Mouse (Mus musculus): ENCODE data around the gene Zfp207.
"Not testable (repeated sequence)": the region's sequence is repeated elsewhere in the genome, so short reads cannot be mapped to it uniquely, and the experiment has no call there.

The Zfp207 gene

DNA sequence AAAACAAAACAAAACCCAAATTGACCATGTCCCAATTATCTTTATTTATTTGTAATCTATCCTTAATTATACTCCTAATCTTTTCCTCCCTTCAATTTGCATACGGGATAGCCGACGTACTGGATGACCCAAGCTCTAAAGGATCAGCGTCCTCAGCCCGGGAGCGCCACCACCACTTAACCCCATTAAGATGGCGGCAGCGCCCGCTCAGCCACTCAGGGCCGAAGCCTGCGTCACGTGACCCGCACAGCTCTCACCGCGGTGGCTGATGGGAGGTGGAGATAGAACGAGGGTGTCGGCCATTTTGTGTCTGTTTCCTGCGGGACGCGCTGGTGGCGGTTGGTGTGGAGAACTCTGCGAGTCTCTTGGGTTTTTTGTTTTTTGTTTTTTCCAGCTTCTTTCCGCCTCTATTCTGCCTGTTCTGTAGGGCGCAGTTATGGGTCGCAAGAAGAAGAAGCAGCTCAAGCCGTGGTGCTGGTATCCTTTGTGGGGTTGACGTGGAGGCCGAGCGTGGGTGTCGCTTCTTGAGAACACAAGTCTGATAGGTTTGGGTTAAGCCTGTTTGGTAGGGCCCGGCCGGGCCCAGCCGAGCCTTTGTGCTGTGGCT, at the start of gene Zfp207:
Gene Zfp207, plus strand, starts transcription at position 261 of the 607 bp plus-strand sequence.
- peak; percentile 97 to 99 for DNase-seq

DNA sequence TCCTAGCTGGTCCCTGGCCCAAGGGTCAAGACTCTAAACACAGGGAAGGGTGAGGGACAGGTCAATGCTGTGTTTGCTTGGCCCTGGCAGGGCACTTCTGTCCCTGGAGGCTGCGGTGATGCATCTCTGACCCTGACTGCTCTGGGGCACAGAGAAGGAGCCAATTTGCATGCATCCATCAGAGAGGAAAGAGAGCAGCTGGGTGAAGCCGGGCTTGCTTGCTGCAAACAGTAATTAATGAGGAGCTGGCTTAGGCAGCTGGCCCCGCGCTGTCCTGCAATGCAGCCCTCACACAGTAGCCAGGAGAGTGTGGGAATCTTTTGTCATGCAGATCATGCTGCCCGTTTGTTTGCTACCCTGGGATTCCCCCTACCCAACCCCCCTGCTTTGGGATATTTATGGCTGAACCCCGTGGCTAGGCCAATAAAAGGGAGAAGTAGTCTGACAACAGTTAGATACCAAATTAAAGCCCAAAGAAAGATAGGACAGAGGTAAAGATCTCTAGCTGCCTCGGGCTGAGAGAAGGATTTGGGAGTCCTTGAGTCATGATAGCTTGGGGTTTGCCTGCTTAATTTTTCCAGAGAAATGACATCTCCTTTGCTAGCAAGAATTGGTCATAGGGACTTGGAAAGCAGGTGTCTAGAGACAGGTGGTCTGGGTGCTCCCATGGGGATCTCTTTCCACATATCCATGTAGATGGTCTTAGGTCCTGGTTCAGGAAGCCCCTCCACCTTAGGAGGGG, 47.3 kb upstream of the Zfp207 start:
- DNase-seq = no peak

DNA sequence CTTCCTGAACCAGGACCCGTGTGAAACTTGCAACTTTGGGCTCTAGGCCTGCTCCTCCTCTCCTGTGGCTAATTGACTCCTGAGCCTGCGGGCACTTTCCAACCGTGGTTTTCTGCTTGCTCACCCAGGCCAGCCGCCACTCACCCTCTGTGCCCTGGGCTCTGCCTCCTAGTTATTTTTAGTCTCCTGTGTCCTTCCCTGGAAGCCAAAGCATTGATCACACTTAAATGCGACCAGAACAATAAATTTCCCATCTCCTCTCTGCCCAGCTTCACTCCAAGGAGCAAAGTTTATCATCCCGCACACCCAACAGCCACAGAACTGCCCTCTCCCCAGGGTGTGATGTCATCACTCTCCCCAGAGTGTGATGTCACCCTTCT, 46.7 kb upstream of the Zfp207 start:
- DNase-seq = no peak

DNA sequence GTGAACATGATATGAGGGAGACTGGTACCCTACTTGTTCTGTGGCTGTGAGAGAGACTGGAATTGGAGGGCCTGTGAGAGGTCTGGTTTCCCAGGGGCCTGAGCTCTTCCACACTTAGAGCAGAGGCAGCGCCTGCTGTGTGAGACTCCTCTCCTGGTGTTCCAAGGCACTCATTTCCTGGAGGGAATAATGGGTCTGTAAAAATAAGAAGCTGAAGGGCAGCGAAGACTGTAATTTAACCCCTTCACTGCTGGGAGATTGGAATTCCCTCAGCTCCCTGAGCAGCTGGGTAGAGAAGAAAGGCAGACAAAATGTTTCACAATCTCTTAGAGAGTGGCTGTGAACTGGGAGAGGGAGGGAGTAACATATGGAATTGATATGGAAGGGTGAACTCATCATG, 40.6 kb upstream of the Zfp207 start:
- no peak for DNase-seq

DNA sequence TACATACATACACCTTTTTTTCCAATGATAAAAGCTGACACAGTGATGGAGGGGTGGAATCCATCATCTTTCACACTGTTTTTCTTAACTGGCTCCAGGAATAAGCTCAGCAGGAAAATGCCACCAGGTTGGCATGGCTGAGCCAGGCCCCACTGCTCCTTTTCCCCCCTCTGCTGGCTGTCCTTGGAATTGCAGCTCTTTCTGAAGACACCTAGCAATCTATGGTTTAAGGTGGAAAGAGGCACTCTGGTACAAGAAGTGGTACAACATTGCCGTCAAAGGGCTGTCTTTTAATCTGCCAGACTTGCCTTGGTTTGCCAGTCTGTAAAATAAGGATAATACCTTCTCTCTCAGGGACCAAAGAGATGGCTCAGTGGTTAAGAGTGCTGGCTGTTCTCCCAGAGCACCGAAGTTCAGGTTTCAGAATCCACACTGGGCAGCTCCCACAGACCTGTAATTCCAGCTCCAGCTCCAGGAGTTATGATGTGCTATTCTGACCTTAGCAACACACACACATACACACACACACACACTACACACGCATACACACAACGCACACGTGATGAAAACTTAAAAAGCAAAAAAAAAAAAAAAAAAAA, 31.1 kb upstream of the Zfp207 start:
- peak; percentile 89 to 96 for DNase-seq

DNA sequence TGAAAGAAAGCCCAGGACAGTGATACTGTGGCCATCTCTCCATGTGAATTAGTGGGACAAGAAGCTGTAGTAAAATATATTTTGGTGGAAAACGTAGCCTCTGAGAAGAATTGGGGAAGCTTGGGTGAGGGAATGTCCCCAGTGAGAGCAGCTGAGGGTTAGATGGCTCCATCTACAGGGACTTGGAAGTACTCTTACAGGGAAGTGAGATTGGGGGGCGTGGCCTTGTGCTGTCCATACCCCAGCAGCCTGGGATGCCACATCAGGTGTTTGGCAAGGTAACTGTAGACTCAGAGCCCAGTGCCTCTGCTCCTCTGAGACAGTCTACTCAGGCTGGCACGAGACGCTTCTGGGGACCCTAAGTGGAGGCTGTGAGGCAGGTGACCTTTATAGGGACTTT, 28.2 kb upstream of the Zfp207 start:
- peak in 1 of 2 experiments; percentile 18 for DNase-seq

DNA sequence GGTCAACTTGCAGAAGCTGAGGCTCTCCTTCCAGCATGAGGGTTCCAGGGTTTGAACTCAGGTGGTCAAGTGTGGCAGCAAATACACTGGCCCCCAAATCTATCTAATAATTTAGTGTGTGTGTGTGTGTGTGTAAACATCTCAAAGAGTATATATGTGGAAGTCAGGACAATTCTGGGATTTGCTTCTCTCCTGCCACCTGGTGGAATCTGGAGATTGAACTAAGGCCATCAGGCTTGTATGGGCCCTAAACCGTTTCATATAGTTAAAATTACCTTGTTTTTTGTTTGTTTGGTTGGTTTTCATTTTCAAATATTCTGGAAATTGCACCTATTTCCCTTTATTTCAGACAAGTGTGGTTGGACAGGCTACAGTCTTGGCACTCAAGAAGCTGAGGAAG, 14.1 kb upstream of the Zfp207 start:
- no peak for DNase-seq

DNA sequence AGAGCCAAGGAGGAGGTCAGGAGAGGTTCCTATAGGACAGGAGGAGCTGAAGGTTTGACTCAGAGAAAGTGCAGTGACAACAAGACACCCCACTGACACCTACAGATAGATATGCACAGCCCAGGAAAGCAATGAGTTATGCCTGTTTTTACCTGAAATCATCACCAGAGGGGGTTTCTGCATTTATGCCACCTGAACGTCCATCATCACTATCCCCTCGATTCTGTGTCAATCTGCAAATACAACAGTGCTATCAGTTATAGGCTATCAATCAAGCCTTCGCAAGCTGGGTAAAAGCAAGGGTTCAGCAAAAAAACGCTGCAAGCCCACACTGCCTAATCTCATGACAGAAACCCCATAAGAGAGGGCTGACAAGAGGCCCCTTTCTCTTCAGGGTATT, 6.4 kb upstream of the Zfp207 start:
- no peak for DNase-seq

DNA sequence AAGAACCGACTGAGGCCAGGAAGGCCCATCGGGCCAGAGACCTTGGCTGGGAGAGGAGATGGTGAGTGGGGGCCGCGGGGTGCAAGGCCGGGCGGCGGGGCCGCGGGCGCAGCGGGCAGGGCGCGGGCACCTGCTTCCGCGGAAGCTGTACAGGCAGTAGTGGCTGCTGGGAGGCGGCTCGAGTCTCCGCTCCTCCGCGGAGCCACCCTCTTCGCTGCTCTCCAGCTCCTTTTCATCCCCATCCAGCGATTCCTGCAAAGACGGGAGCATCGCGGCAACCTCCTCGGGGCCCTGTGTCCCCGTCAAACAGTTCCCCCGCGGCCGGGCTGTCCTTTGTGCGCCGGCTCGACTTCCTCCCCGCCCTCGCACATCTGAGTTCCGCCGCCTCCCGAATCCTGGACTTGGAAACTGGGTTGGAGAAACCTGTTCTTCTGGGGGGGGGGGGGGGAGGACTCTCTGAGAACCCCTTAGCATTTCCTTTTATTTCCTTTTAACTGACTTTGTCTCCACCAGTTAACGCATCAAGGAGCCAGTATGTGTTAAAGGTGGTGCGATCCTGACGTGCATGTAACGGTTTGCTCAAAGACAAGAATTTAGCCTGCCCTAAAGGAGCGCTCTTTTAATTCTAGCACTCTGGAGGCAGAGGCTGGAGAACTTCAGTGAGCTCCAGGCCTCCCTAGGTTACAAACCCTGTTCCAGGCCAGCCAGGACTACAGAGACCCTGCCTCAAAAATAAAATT, 5.2 kb upstream of the Zfp207 start, which contains the start of gene 5730455P16Rik:
Gene 5730455P16Rik, minus strand, starts transcription at position 323 of the 740 bp plus-strand sequence.
- peak; percentile 92 to 93 for DNase-seq

DNA sequence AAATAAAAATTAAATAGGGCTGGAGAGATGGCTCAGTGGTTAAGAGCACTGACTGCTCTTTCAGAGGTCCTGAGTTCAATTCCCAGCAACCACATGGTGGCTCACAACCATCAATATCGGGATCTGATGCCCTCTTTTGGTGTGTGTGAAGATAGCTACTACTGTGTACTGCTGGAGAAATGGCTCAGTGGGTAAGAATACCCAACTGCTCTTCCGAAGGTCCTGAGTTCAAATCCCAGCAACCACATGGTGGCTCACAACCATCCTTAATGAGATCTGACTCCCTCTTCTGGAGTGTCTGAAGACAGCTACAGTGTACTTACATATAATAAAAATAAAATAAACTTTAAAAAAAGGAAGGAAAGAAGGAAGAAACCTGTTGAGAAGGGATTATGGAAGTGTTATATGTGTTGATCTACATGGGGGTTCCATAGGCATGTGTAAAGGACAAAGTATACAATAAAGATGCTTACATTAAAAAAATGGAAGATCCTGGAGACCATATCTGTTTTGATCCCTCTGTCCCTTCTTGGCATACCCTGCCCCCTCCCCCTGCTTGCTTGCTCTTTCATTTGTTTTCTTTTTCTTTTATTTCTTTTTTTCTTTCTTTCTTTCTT, 4.5 kb upstream of the Zfp207 start:
- DNase-seq = not testable (repeated sequence)

DNA sequence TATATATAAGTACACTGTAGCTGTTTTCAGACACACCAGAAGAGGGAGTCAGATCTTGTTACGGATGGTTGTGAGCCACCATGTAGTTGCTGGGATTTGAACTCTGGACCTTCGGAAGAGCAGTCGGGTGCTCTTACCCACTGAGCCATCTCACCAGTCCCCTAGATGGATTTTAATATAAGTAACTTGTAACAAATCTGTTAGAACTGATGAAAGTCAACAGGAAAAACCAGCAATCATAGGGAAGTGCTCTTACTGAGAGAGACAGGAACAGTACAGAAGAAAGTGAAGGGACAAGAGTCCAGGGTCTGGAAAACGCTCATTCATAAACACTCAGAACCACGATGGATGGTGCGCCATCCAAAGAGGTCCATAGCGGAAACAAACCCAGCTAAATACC, 3.9 kb upstream of the Zfp207 start:
- DNase-seq = not testable (repeated sequence)

DNA sequence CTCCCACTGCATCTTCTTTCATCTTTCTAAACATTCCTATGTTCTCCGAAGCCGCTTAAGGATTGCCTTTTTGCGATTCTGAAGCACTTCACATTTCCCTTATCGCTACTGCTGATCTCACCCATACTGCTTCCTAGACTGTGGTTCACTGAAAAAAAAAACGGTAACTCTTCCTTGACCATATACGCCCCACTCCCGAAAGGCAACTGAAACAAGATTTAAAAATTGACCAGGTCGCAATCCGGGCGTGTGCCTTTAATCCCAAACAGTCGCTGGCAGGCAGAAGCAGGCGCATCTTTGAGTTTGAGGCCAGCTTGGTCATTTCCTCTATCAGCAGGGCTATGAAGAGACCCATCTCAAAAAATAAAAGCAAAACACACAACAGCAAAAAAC, 457 bp upstream of the Zfp207 start:
- peak in 1 of 2 experiments; percentile 68 for DNase-seq

DNA sequence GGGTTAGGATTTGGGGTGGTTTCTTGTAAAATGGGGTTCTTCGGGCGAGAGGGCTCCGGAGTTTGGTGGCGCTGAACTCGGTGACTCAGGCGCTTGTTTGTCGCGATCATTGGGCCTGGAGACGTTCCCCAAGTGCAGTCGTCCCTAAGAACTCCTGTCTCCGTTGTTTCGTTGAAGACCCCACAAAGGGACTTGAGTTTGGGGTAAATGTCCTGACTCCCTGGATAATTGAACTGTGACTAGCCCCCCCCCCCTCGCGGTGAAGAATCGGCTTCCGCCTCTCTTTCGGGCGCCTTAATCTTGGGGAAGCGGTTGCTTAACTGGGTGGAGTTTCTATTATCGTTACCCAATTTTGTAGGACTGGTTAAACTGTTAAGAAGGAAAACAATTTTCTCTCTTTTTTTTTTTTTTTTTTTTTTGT, 557 bp downstream of the Zfp207 start:
- peak in 1 of 2 experiments; percentile 53 for DNase-seq

DNA sequence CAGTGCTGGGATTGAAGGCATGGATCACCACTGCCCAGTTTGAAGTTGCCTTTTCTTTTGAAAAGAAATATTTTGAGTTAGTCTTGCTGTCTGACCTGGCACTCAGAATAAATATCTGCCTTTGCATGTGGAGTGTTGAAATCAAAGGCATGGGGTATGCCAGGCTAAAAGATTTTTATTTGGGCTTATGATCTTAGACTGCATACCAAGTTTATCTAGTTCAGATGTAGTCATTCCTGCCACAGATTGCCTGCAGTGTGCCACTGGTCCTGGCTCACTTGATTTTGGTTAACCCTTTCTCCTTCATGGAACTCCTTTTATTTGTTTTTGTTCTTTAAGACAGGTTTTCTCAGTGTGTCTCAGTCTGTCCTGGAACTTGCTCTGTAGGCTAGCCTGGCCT, 1.4 kb downstream of the Zfp207 start:
- DNase-seq = no peak

DNA sequence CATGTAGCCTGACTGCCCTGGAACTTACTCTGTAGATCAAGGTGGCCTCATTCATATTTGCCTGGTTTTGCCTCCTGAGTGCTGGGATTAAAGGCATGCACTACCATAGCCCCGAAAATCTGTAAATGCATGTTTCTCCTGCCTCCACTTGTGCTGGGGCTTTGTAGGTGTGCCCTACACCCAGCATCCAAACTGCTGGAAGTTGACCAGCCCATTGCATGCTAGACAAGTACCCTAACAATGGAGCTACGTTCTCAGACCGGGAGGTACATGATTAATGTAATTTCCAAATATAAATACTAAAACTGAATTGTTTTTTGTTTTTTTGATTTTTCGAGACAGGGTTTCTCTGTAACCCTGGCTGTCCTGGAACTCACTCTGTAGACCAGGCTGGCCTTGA, 2.0 kb downstream of the Zfp207 start:
- DNase-seq = no peak

DNA sequence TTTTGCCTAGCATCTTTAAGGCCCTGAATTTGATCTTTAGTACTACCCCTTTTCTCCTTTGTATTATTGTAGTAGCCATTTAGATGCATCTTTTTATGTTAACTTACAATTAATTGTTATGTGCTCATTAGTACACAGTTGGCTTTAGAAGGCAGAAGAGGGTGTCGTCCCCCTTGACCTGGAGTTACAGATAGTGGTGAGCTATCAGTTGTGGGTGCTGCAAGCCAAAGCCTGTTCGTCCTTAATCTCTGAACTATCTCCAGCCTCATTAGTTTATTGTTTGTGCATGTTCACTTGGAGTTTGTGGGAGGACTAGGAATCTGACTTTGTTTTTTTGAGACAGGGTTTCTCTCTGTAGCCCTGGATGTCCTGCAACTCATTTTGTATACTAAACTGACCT, 3.7 kb downstream of the Zfp207 start:
- DNase-seq = no peak

DNA sequence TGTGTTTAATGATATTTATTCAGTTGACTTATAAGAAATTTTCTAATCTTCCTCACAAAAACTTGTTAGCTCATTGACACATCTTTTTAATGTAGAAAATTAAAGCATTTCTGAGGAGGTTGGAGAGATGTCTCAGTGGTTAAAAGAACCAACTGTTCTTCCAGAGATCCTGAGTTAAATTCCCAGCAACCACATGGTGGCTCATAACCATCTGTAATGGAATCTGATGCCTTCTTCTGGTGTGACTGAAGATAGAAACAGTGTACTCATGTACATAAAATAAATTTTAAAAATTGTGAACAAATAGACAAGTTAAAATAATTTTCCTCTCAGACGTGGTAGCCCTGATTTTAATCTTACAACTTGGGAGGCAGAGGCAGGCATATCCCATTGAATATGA, 6.8 kb downstream of the Zfp207 start:
- no peak for DNase-seq

DNA sequence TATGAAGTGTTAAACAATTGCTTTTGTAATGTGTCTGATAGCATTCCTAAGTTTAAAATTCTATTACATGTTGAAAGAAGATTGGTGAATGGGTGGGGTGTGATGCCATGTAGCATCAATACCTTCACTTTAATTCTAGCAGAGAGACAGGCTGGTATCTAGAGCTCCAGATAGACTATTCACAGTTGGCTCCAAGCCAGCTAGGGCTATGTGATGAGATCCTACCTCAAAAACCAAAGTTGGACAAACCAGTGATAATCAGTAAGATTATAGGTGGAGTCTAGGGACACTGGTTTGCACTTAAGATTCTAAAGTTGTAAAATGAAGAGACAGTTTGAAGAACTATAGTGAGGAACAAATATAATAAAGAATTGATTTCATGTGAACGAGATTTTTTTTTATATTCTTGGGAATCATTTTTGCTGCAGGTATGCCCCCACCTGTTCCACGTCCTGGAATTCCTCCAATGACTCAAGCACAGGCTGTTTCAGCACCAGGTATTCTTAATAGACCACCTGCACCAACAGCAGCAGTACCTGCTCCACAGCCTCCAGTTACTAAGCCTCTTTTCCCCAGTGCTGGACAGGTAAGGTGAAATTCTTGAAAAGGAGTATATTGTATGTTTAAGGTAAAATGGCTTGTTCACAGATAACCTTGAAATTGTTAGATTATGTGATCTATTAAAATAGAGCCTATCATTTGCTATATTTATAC, 8.5 kb downstream of the Zfp207 start:
- peak in 1 of 2 experiments; percentile 38 for DNase-seq

DNA sequence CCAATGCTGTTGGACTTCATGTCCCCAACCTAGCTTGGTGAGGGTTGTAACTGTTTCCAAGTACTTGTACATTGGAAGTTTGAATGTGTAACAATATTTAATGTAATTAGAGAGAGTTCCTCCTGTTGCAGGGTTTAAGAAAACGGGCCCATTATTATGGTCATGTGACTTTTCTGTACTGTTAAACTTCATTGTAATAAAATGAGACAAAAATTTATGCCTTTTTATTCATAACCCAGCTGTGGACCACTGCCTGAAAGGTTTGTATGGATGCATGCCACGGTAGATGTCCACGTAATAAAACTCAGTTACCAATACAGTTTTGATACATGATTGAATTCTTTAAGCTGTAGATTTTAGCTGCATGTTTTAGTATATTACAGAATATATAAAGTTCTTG, 12.9 kb downstream of the Zfp207 start:
- DNase-seq = no peak

DNA sequence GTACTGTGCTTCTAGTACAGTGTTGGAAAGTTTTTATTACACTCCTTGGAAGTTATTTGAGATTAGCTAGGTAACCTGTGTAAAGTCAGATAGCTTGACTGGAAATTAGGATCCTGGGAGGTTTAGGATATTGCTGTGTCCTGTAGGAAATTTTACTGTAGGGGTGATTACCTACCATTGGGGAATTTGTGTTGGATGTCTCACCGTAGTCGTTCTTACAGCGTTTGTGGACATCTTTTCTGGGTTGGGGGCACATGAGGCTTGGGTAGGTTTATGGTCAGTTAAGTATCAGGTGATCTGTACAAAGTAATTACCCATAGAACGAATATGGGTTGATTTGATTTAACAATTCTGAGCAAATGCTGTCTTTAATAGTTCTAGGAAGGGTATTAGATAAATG, 13.5 kb downstream of the Zfp207 start:
- DNase-seq = no peak

DNA sequence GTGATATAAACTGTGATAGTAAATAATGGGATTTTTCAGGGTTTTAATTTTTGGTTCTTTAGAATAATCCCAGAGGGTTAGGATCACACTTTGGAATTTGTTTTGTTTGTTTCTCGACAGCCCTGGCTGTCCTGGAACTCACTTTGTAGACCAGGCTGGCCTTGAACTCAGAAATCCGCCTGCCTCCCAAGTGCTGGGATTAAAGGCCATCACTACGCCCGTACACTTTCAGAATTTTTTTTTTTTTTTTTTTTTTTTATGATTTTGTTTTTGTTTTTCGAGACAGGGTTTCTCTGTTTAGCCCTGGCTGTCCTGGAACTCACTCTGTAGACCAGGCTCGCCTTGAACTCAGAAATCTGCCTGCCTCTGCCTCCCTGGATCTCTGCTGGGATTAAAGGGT, 24.8 kb downstream of the Zfp207 start:
- not testable (repeated sequence) for DNase-seq

DNA sequence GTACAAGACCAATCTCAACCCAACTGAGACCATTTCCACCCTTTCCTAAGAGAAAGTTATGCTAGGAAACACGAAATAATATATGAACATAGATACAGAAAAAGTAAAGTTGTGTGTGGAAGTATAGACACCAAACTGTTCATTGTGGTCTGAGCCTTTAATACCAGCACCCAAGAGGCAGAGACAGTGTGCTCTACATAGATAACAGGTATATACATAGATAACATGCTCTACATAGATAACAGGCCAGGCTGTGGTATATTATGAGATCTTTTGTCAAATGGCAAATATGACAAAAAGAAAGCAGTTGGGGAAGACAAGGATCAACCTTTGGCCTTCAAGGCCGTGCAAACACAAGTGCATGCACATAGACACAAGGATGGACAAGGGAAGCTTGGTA, 27.3 kb downstream of the Zfp207 start:
- DNase-seq = no peak

All from cerebellum, postnatal 25 days (tissue).